Mouse (Mus musculus) midbrain, embryonic 10.5 days (tissue): Measurements from ENCODE around the gene Tas2r119. TPM values are rescaled to one million over a fixed set of nuclear protein-coding genes. Genes with fewer than 3 reads are reported as not detected.

Source experiments
- polyA plus RNA-seq: library from polyadenylated mRNA; unstranded; fragments of >200 nt; fragmentation: Nextera tagmentation; extraction: Ambion mirVana; gene quantifications from 2 replicates; pipeline ENCODE4 v1.2.1, GENCODE M21; 2016

Gene Tas2r119
- polyA plus RNA-seq, 1 experiment from 2014 or later, result not detected

Other genes starting within 250 kb of the Tas2r119 start
- 3.0 and 3.3 TPM in 2 replicates for gene Sema5a, start 67.5 kb downstream of the Tas2r119 start, polyA plus RNA-seq